Mouse (Mus musculus) thymus, adult 2 months (tissue): Measurements from ENCODE around the gene Cenpo.

Experiments used
- CTCF ChIP-seq: fragments of 200-500 bp; IDR thresholded peaks from 2 replicates; pipeline ENCODE4 v1.5.1; 2012; ENCODE audit warnings: mild to moderate bottlenecking, control low read depth, low read length, moderate library complexity, borderline replicate concordance; ENCODE audit not compliant: control insufficient read depth, poor library complexity, insufficient read depth; ENCODE audit errors: extremely low read depth
- POLR2A ChIP-seq: fragments of 200-500 bp; IDR thresholded peaks from 2 replicates; pipeline ENCODE4 v1.6.1; 2012; ENCODE audit warnings: mild to moderate bottlenecking, low read length, control low read depth, moderate library complexity; ENCODE audit not compliant: control insufficient read depth, poor library complexity, insufficient read depth; ENCODE audit errors: extremely low read depth

DNA sequence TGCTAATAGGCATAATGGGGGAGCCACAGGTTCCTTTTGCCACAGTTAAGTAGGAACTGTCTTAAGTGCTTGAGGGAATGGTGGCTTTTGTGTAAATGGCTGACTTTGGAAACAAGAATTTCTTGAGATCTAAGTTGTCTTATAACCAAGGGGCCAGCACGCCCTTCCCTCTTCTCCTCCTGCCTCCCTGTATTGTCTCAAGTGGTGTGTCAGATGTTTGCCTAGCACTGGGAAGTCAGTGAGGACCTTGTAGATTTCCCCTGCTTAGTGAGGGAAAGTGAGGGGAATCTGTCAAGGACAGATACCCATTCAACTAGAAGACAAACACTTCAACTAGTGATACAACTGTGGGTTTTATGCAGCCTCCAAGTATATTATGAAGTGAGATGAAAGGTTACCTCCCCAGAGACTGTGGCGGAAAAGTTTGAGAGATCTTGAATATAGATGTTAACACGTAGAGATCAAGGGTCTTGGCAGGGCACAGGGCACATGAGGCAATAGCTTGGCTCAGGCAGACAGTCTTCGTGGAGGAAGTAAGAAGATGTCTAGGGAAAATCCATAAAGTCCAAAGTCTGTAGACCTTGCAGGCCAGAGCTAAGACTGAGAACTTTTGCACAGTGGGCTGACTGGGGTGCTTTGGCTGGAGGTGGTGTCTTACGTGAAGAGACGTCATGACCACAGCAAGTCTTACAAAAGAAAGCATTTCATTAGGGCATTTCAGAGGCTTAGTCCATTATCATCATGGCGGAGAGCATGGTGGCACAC lies 75.0 kb downstream of the Cenpo start:
- TF ChIP-seq CTCF (no peak), POLR2A (no peak)
